Mouse (Mus musculus) embryonic facial prominence, embryonic 10.5 days (tissue): Measurements from ENCODE around the gene 1810009A15Rik. TPM values are rescaled to one million over a fixed set of nuclear protein-coding genes. Genes with fewer than 3 reads are reported as not detected.
"Not testable (repeated sequence)": the region's sequence is repeated elsewhere in the genome, so short reads cannot be mapped to it uniquely, and the experiment has no call there.

Experiments used
- DNase-seq: peaks from one replicate; pipeline ENCODE4 v3.0.0-alpha.2; 2017; ENCODE audit warnings: low spot score
- H3K27ac ChIP-seq: fragments of 300-500 bp; sonication (generic); replicated peaks from 2 replicates; pipeline ENCODE4 v1.5.1; 2016; ENCODE audit warnings: mild to moderate bottlenecking
- H3K27me3 ChIP-seq: fragments of 300-500 bp; sonication (generic); replicated peaks from 2 replicates; pipeline ENCODE4 v1.6.1; 2016; ENCODE audit warnings: low read depth, mild to moderate bottlenecking; ENCODE audit not compliant: poor library complexity, severe bottlenecking
- H3K36me3 ChIP-seq: fragments of 300-500 bp; sonication (generic); replicated peaks from 2 replicates; pipeline ENCODE4 v1.6.1; 2016; ENCODE audit warnings: mild to moderate bottlenecking, moderate library complexity
- H3K4me1 ChIP-seq: fragments of 300-500 bp; sonication (generic); 2 replicates; pipeline ENCODE4 v1.6.1; 2016
- H3K4me3 ChIP-seq: fragments of 300-500 bp; sonication (generic); 2 replicates; pipeline ENCODE4 v1.5.1; 2016; ENCODE audit warnings: mild to moderate bottlenecking, moderate library complexity
- H3K9me3 ChIP-seq: fragments of 300-500 bp; sonication (generic); 2 replicates; pipeline ENCODE4 v1.6.1; 2016; ENCODE audit warnings: mild to moderate bottlenecking
- WGBS: fragments of 180-500 bp; shearing (Covaris S2); methylation state at CpG from one replicate; pipeline ENCODE4 v1.1.7; 2016; 5-methylcytosine and 5-hydroxymethylcytosine counted together
- polyA plus RNA-seq: library from polyadenylated mRNA; unstranded; fragments of >200 nt; fragmentation: Nextera tagmentation; extraction: Ambion mirVana; gene quantifications from 2 replicates; pipeline ENCODE4 v1.2.1, GENCODE M21; 2016

The 1810009A15Rik gene
- polyA plus RNA-seq, 1 experiment from 2014 or later: 159 TPM

DNA sequence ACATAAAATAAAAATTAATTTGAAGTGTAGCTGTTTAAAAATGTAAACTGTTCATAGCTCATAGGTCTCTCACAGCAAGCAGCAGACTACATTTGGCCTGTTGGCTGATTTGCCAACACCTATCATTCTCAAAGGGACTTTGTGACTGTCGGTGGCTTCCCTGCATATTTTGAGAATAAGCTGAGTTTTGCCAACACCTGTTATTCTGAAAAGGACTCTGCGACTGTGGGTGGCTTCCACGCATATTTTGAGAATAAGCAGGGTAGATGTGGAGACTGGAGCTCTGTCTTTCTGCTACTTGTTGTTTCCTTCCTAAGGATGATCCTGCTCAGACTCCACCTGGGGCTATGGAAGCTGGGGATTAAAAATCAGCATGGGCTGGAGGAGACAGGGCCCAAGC, 35.5 kb upstream of the 1810009A15Rik start:
- Histone ChIP-seq H3K4me3 (no peak overlapping the region), H3K27ac (no peak overlapping the region), H3K27me3 (no peaks in the 10 kb centered on the region), H3K9me3 (no peaks in the 10 kb centered on the region), H3K4me1 (peaks cover 24% of the 10 kb centered on the region), H3K36me3 (peaks cover 8% of the 10 kb centered on the region; the same call in 1 of the 2 replicates)
- WGBS: 85% methylated on average over 3 of the region's 3 CpGs
- DNase-seq: no peak

DNA sequence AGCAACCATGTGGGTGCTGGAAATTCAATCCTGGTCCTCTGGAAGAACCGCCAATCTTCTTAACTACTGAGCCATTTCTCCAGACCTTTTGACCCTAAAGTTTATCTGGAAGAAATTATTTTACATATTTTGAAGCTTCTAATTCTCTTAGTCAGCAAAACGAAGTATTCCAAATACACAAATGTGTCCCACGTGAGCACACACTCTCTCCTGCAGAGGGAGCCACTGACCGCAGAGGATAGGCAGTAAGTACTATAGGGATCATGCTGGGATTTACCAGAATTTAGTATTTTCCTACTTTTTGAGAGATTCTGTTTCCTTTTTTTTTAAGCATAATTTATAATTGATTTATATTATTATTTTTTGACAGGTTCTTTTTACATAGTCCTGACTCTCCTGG, 31.0 kb upstream of the 1810009A15Rik start:
- Histone ChIP-seq H3K27me3 (no peaks in the 10 kb centered on the region), H3K36me3 (no peaks in the 10 kb centered on the region), H3K27ac (no peak overlapping the region), H3K4me3 (no peak overlapping the region), H3K9me3 (no peaks in the 10 kb centered on the region), H3K4me1 (peaks cover 9% of the 10 kb centered on the region)
- DNase-seq: peak; percentile 36
- 43% methylated on average over 4 of the region's 4 CpGs for WGBS

DNA sequence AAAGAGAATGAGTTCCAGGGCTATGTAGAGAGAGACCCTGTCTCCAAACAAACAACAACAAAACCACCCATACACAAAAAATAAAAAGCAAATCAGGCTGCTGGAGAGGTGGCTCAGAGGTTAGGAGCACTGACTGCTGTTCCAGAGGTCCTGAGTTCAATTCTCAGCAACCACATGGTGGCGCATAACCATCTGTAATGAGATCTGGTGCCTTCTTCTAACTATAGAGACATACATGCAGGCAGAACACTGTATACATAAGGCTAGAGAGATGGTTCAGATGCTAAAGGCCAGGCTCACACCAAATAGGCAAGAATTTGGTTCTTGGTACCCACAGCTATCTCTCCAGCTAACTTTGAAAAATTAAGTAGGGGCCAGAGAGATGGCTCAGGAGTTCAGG, 29.6 kb upstream of the 1810009A15Rik start:
- H3K27me3 ChIP-seq: no peaks in the 10 kb centered on the region
- no peak overlapping the region for H3K27ac ChIP-seq
- H3K4me3 ChIP-seq: no peak overlapping the region
- DNase-seq: no peak
- no peaks in the 10 kb centered on the region for H3K9me3 ChIP-seq
- WGBS: 18% methylated on average over 1 of the region's 1 CpGs
- peaks cover 9% of the 10 kb centered on the region for H3K4me1 ChIP-seq
- no peaks in the 10 kb centered on the region for H3K36me3 ChIP-seq

- H3K27ac ChIP-seq: no peak overlapping the region
- H3K4me1 ChIP-seq: peaks cover 9% of the 10 kb centered on the region
- 85% methylated on average over 6 of the region's 6 CpGs for WGBS
- no peaks in the 10 kb centered on the region for H3K9me3 ChIP-seq
- no peaks in the 10 kb centered on the region for H3K36me3 ChIP-seq
- DNase-seq: no peak
- no peaks in the 10 kb centered on the region for H3K27me3 ChIP-seq
- no peak overlapping the region for H3K4me3 ChIP-seq
These were observed 24.4 kb upstream of the 1810009A15Rik start for GRCm38 (mm10) chr19:8864265-8864664.

GRCm38 (mm10) chr19:8870381-8870780, 18.3 kb upstream of the 1810009A15Rik start:
- peaks cover 25% of the 10 kb centered on the region for H3K36me3 ChIP-seq
- WGBS: 77% methylated on average over 3 of the region's 3 CpGs
- H3K9me3 ChIP-seq: not testable (repeated sequence)

GRCm38 (mm10) chr19:8870838-8871237, 17.8 kb upstream of the 1810009A15Rik start:
- Histone ChIP-seq H3K4me3 (peak overlapping the region; percentile 85), H3K27me3 (no peaks in the 10 kb centered on the region), H3K36me3 (peaks cover 30% of the 10 kb centered on the region), H3K4me1 (peaks cover 12% of the 10 kb centered on the region), H3K9me3 (no peaks in the 10 kb centered on the region), H3K27ac (peak overlapping the region; percentile 91)
- DNase-seq: no peak
- 66% methylated on average over 9 of the region's 9 CpGs for WGBS

More at GRCm38 (mm10) chr19:8870381-8870780, 18.3 kb upstream of the 1810009A15Rik start:
- H3K27me3 ChIP-seq, H3K27ac ChIP-seq, DNase-seq: not testable (repeated sequence)
- Histone ChIP-seq H3K4me1 (peaks cover 12% of the 10 kb centered on the region), H3K4me3 (peak overlapping the region; percentile 85)

DNA sequence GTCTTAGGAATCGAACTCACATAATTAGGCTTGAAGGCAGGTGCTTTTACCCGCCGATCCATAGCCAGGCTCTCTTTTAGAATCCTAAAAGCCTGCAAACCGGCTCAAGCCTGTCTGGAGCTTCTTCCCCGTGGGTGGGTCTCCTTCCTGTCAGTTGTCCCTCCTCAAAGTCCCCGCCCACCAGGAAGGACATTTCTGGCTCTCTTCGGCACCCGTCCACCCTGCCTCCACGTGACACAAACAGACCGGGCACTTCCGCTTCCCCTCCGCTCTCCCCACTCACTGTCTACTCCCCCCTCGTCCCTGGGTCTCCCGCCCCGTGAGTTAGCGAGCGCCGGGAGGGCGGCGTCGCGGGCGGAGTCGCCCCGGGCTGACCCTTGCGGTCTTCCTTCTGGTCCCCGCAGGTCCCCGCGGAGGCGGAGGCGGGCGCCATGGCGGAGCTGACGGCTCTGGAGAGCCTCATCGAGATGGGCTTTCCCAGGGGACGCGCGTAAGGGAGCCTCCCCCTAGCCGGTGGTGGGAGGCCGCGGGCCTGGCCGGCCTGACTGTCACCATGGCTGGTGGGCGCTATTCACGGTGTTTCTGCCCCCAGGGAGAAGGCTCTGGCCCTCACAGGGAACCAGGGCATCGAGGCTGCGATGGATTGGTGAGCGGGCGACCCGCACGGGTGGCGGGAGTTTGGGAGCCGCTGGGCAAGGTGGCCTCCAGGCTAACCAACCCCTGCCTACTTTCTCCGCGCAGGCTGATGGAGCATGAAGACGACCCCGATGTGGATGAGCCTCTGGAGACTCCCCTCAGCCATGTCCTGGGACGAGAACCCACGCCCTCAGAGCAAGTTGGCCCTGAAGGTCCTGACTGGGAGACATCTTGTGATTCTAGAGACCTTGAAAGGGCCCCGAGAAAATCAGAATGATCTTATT, 17.1 kb upstream of the 1810009A15Rik start, which contains the start of gene Ubxn1:
TSS of gene Ubxn1 (plus strand) at position 230 of the 920 bp plus-strand sequence.
- peak within 1 kb of the TSS; percentile 85 for H3K4me3 ChIP-seq
- no peaks in the 10 kb centered on the region for H3K9me3 ChIP-seq
- H3K27ac ChIP-seq: peak within 1 kb of the TSS; percentile 91
- H3K4me1 ChIP-seq: peaks cover 12% of the 10 kb centered on the region
- no peaks in the 10 kb centered on the region for H3K27me3 ChIP-seq
- peaks cover 36% of the 10 kb centered on the region for H3K36me3 ChIP-seq
- WGBS: under 1% methylated on average over 59 of the region's 59 CpGs
- DNase-seq: peak; percentile 96

- DNase-seq: no peak
- peak overlapping the region; percentile 91 for H3K27ac ChIP-seq
- 77% methylated on average over 10 of the region's 10 CpGs for WGBS
These were observed 16.3 kb upstream of the 1810009A15Rik start for GRCm38 (mm10) chr19:8872266-8872840.

GRCm38 (mm10) chr19:8875031-8875430, 13.6 kb upstream of the 1810009A15Rik start:
- Histone ChIP-seq H3K36me3 (peaks cover 63% of the 10 kb centered on the region), H3K27ac (no peak overlapping the region), H3K9me3 (no peaks in the 10 kb centered on the region), H3K4me3 (no peak overlapping the region), H3K4me1 (peaks cover 20% of the 10 kb centered on the region), H3K27me3 (no peaks in the 10 kb centered on the region)
- DNase-seq: no peak
- WGBS: 95% methylated on average over 7 of the region's 7 CpGs

More at GRCm38 (mm10) chr19:8872266-8872840, 16.3 kb upstream of the 1810009A15Rik start:
- Histone ChIP-seq H3K4me3 (peak overlapping the region; percentile 85), H3K27me3 (no peaks in the 10 kb centered on the region), H3K36me3 (peaks cover 44% of the 10 kb centered on the region), H3K4me1 (peaks cover 12% of the 10 kb centered on the region), H3K9me3 (no peaks in the 10 kb centered on the region)

GRCm38 (mm10) chr19:8880311-8881033, 8.2 kb upstream of the 1810009A15Rik start, which contains the start of gene Uqcc3:
Uqcc3 (minus strand) TSS chr19:8880923.
- Histone ChIP-seq H3K4me3 (peak within 1 kb of the TSS; percentile 94), H3K9me3 (no peaks in the 10 kb centered on the region), H3K4me1 (peaks cover 11% of the 10 kb centered on the region), H3K36me3 (peaks cover 37% of the 10 kb centered on the region), H3K27ac (peak within 1 kb of the TSS; percentile 92), H3K27me3 (no peaks in the 10 kb centered on the region)
- DNase-seq: peak; percentile 87
- under 1% methylated on average over 42 of the region's 42 CpGs for WGBS

DNA sequence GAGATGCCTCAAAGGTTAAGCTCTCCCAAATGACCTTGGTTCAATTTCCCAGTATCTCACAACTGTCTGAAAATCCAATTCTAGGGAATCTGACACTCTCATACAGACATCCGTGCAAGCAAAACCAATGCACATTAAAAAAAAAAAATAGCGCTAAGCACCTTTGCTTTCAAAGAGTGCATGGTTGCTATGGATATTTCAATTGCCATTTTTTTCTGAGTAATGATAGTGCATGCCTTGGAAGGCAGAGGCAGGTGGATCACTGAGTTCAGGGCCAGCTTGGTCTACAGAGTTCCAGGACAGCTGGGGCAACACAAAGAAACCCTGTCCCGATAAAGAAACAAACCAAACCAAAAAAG, 7.6 kb upstream of the 1810009A15Rik start:
- WGBS: 17% methylated on average over 3 of the region's 3 CpGs
- no peaks in the 10 kb centered on the region for H3K9me3 ChIP-seq

GRCm38 (mm10) chr19:8883616-8884015, 5.0 kb upstream of the 1810009A15Rik start, which contains the start of the genes Lbhd1 and Gm49403:
Lbhd1 (plus strand) TSS chr19:8883732.
Gm49403 (plus strand) TSS chr19:8883930.
- no peak for DNase-seq
- 86% methylated on average over 3 of the region's 3 CpGs for WGBS
- Histone ChIP-seq H3K36me3 (peaks cover 9% of the 10 kb centered on the region), H3K9me3 (no peaks in the 10 kb centered on the region), H3K27ac (no peak within 1 kb of the TSS), H3K27me3 (no peaks in the 10 kb centered on the region), H3K4me3 (no peak within 1 kb of the TSS), H3K4me1 (peaks cover 23% of the 10 kb centered on the region)

More for the DNA sequence above, 7.6 kb upstream of the 1810009A15Rik start:
- peaks cover 32% of the 10 kb centered on the region for H3K36me3 ChIP-seq
- peak overlapping the region; percentile 94 for H3K4me3 ChIP-seq
- no peaks in the 10 kb centered on the region for H3K27me3 ChIP-seq
- peaks cover 11% of the 10 kb centered on the region for H3K4me1 ChIP-seq
- H3K27ac ChIP-seq: peak overlapping the region; percentile 92
- DNase-seq: no peak
